Mouse (Mus musculus): ENCODE results near the gene 4922502D21Rik.

Gene 4922502D21Rik

GRCm38 (mm10) chr6:129312499-129312898, 19.1 kb downstream of the 4922502D21Rik start:
- DNase-seq (ENCODE audit: extremely low spot score) = no peak

- DNase-seq (ENCODE audit: extremely low spot score) = no peak
These were observed 27.4 kb downstream of the 4922502D21Rik start for GRCm38 (mm10) chr6:129304180-129304579.

DNA sequence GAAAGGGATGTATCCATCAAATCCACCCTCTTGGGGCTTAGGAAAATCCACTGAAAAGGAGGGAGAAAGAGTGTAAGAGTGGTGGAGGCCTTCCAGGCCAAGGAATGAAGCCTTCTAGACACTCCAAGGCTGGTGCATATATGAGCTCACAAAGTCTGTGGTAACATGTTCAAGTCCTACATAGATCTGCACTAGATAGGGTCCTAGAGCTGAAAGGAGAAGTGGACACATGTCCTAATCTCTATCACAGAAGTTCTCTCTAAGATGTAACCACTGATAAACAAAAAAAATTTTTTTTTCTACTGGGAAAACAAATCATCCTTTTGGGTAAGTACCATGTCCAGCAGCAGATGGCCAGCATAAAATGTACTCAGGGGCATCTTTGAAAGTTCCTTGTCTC, 42.9 kb downstream of the 4922502D21Rik start:
- DNase-seq (ENCODE audit: extremely low spot score) = no peak

GRCm38 (mm10) chr6:129284384-129285104, 47.1 kb downstream of the 4922502D21Rik start:
- DNase-seq (ENCODE audit: extremely low spot score) = no peak

DNA sequence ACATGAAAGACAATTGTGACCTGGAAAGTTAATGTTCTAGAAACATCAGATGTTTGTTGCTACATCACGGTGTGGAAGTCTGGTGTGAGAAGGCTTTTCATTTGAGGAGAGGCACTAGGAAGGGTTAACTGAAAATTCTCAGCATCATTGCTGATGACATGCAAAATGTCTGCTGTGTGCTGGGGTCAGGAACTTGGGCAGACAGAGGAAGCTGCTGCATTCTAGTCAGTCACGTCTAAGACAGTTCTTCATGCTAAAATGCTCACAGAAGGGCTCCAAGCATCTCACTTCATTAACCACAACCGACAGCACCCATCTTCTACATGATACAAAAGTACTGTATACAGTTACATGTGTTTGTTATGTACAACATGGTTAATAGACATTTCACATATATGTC, 48.3 kb downstream of the 4922502D21Rik start:
- no peak for DNase-seq (ENCODE audit: extremely low spot score)

- no peak for DNase-seq (ENCODE audit: extremely low spot score)
These were observed 55.1 kb downstream of the 4922502D21Rik start for GRCm38 (mm10) chr6:129276483-129276882.

DNA sequence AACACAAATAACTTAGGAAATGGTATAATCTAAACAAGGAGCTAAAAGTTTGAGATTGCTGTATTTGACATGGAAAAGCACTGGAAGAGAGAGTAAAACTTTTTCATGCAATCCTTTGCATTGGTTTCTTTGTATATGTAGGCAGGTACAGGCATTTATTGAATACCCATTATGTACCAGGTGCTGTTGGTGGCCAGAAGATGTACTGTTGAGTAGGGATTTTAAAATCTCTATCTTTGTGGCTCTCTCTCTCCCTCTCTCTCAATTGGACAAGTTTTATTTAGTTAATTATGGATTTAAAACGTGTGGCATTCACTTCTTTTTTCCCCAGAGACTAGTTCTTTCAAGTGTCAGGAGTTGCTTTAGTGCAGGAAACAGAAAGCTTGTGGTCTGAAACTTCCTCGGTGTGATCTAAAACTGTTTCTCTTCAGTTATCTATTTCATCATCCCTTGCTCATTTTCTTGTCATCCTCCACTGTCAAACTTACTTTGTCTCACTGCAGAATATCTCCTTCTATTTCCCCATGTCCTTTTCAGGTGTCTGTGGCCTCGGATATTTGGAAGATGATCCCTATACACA, 55.9 kb downstream of the 4922502D21Rik start:
- DNase-seq (ENCODE audit: extremely low spot score) = no peak

DNA sequence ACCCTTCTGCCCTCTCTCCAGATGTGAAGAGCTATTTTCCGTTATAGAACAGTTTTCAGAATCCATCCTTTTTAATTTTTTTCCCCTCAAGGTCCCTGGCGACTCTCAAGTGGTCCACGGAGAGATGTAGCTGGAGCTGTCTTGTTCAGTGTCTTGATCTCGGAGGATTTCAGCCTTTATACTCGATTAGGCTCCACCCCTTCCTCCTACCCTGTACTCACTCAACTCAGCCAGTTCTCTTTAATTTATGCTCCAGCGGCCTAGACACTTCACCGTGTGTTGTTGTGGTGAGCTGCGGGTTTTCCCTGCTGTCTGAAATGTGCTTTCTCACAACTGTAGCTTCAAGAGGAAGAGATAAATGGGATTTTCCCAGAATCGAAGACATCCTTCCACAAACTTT, 56.4 kb downstream of the 4922502D21Rik start, which contains the start of gene Cd69:
Cd69 (minus strand) TSS at position 217 of the 400 bp plus-strand sequence.
- no peak for DNase-seq (ENCODE audit: extremely low spot score)

DNA sequence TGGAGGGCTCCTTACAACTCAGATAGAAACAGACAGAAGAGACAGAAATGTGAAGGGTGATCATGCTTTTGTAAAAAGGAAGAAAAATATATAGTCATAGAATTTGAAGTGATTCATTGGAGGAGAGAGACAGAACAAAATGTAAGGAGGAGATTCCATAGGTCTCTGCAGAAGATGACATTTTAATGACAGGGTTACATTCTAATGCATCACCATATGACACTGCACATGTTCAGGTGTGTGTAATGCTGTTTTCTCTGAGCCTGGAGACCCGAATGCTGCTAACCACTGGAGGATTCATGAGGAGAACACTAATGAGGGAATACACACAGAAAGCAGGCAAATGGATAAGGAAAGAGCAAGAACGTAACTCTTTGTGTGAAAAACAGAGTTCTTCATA, 57.1 kb downstream of the 4922502D21Rik start:
- no peak for DNase-seq (ENCODE audit: extremely low spot score)

- DNase-seq (ENCODE audit: extremely low spot score) = no peak
These were observed 57.9 kb downstream of the 4922502D21Rik start for GRCm38 (mm10) chr6:129273662-129274061.
